Mouse (Mus musculus): Measurements from ENCODE around the gene Dtx3. TPM values are rescaled to one million over a fixed set of nuclear protein-coding genes. Genes with fewer than 3 reads are reported as not detected.
A peak's percentile ranks its signal among the peaks of the same experiment; 100 is the strongest.

The Dtx3 gene
- polyA plus RNA-seq, 1 experiment from 2014 or later, result 92.4 TPM

DNA sequence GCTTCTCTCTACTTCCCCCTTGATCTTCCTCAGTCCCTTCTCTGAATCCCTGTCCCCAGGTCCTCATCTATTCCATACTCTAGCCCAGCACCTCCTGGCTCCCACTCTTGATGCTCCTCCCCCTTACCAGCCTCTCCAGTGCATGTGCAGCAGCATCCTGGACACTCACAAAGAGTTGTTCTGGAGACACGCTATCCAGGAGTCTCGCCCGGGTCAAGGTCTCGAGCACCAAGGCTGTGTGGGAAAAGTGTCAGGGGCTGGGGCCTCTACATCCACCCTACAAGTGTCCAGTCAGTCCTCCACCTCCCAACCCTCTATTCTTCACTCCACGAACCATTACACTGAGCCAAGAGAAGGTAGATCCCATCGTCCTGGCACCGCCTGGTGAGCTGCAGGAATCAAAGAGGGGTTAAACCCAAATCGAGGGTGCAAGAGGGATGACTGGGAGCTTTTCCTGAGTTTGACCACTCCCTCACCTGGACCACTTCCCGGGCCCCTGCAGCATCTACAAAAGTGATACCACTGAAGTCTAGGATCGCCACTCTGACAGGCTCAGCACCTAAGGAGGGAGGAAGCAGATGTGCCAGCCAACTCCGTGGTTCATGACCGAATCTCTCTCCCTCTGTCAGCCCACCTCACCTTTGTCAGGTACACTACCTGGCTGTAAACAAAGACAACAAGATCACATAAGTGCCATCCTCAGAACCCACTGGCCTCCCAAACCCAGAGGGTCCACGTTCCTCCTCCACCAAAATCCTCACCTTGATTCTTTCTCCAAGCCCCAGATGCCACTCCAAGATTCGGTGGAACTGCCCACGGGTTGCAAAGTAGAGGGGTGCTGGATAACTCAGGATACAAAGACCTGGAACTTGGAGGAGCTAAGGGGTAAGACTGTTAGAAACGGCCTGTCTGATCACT is 22.1 kb downstream of the Dtx3 start:
- no peak for DNase-seq
- Histone ChIP-seq H3K36me3 (ENCODE audit: insufficient read depth) (no peaks in the 10 kb centered on the region), H3K27me3 (ENCODE audit: insufficient read depth, low read length) (peaks cover 49% of the 10 kb centered on the region)

GRCm38 (mm10) chr10:127171631-127172200 is 23.8 kb downstream of the Dtx3 start:
- no peak for ATAC-seq (ENCODE audit: insufficient read depth)
- Histone ChIP-seq H3K9ac (no peak overlapping the region), H3K36me3 (ENCODE audit: insufficient read depth) (no peaks in the 10 kb centered on the region), H3K27me3 (ENCODE audit: insufficient read depth, low read length) (peaks cover 47% of the 10 kb centered on the region), H3K27ac (ENCODE audit: low read depth) (no peak overlapping the region), H3K4me2 (no peak overlapping the region), H3K4me1 (ENCODE audit: insufficient read depth) (peaks cover 7% of the 10 kb centered on the region; the same call in 1 of the 2 replicates), H3K9me3 (ENCODE audit: low read depth, low read length) (no peaks in the 10 kb centered on the region), H3K4me3 (ENCODE audit: low read depth, low read length) (no peak overlapping the region)
- TF ChIP-seq CTCF (IDR thresholded peaks at IDR 0.05; ENCODE audit: low read depth), result no peak
- 80% methylated on average over 15 of the region's 15 CpGs for WGBS
- DNase-seq, result no peak

More for the DNA sequence above, 22.1 kb downstream of the Dtx3 start:
- TF ChIP-seq CTCF (IDR thresholded peaks at IDR 0.05; ENCODE audit: low read depth), result no peak
- no peaks in the 10 kb centered on the region for H3K9me3 ChIP-seq (ENCODE audit: low read depth, low read length)
- 72% methylated on average over 16 of the region's 16 CpGs for WGBS
- H3K27ac ChIP-seq (ENCODE audit: low read depth), result no peak overlapping the region
- H3K4me3 ChIP-seq (ENCODE audit: low read depth, low read length), result no peak overlapping the region
- H3K9ac ChIP-seq, result no peak overlapping the region
- no peak for ATAC-seq (ENCODE audit: insufficient read depth)
- H3K4me2 ChIP-seq, result no peak overlapping the region
- H3K4me1 ChIP-seq (ENCODE audit: insufficient read depth), result peaks cover 12% of the 10 kb centered on the region

DNA sequence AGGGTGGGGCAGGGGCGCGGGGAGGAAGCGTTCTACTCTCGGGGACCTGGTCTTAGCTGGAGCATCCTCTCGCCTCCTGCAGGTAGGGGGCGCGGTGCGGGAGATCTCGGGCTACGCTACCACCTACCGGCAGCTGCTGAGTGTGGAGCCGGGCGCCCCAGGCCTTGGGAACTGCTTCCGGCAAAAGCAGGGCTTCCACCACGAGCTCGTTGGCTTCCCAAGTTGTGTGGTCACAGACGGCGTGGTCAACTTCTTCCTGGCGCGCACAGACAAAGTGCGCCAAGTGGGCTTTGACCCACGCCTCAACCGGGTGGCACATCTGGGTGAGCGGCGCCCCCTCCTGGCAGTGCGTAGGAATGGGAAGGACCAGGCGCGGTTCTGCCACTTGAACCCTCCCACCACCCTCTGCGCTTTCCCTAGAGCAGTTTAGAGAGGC is 24.7 kb downstream of the Dtx3 start:
- Histone ChIP-seq H3K36me3 (ENCODE audit: insufficient read depth) (no peaks in the 10 kb centered on the region), H3K9ac (peak overlapping the region; percentile 3), H3K9me3 (ENCODE audit: low read depth, low read length) (no peaks in the 10 kb centered on the region), H3K4me1 (ENCODE audit: insufficient read depth) (peaks cover 9% of the 10 kb centered on the region; the same call in 1 of the 2 replicates), H3K27me3 (ENCODE audit: insufficient read depth, low read length) (peaks cover 54% of the 10 kb centered on the region), H3K4me2 (peak overlapping the region; percentile 69), H3K4me3 (ENCODE audit: low read depth, low read length) (peak overlapping the region; percentile 34), H3K27ac (ENCODE audit: low read depth) (no peak overlapping the region)
- DNase-seq (peak; percentile 81), ATAC-seq (ENCODE audit: insufficient read depth) (peak; percentile 75)
- WGBS, result under 1% methylated on average over 29 of the region's 29 CpGs
- TF ChIP-seq CTCF (IDR thresholded peaks at IDR 0.05; ENCODE audit: low read depth), result peak; percentile 90

DNA sequence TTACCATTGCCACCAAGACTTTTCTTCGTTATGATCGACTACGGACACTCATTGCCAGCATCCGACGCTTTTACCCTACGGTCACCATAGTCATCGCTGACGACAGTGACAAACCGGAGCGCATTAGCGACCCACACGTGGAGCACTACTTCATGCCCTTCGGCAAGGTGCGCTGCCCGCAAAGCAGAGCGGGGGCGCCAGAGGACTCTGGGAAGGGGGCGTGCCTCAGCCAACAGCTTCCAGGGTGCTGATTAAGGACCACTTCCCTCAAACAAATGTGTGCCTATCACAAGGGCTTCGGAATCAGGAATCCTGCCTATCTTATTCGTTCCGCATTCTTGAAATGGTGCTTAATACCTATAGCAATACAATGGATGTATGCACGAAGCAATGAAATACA is 25.5 kb downstream of the Dtx3 start:
- peaks cover 13% of the 10 kb centered on the region; the same call in 1 of the 2 replicates for H3K4me1 ChIP-seq (ENCODE audit: insufficient read depth)
- TF ChIP-seq CTCF (IDR thresholded peaks at IDR 0.05; ENCODE audit: low read depth), result peak; percentile 49
- ATAC-seq (ENCODE audit: insufficient read depth) (no peak), DNase-seq (peak; percentile 47)
- H3K9me3 ChIP-seq (ENCODE audit: low read depth, low read length), result no peaks in the 10 kb centered on the region
- H3K4me3 ChIP-seq (ENCODE audit: low read depth, low read length), result peak overlapping the region; percentile 34
- peaks cover 62% of the 10 kb centered on the region for H3K27me3 ChIP-seq (ENCODE audit: insufficient read depth, low read length)
- H3K36me3 ChIP-seq (ENCODE audit: insufficient read depth), result no peaks in the 10 kb centered on the region
- no peak overlapping the region for H3K27ac ChIP-seq (ENCODE audit: low read depth)
- WGBS, result 2% methylated on average over 22 of the region's 22 CpGs
- H3K4me2 ChIP-seq, result peak overlapping the region; percentile 69
- H3K9ac ChIP-seq, result no peak overlapping the region; the same call in 1 of the 2 replicates

GRCm38 (mm10) chr10:127167614-127168192 is 27.8 kb downstream of the Dtx3 start:
- DNase-seq (no peak), ATAC-seq (ENCODE audit: insufficient read depth) (no peak)
- Histone ChIP-seq H3K4me2 (no peak overlapping the region), H3K36me3 (ENCODE audit: insufficient read depth) (no peaks in the 10 kb centered on the region), H3K4me3 (ENCODE audit: low read depth, low read length) (no peak overlapping the region), H3K27me3 (ENCODE audit: insufficient read depth, low read length) (peaks cover 79% of the 10 kb centered on the region), H3K27ac (ENCODE audit: low read depth) (no peak overlapping the region; the same call in 1 of the 2 replicates), H3K9me3 (ENCODE audit: low read depth, low read length) (no peaks in the 10 kb centered on the region), H3K4me1 (ENCODE audit: insufficient read depth) (peaks cover 13% of the 10 kb centered on the region; the same call in 1 of the 2 replicates), H3K9ac (no peak overlapping the region)
- WGBS, result 29% methylated on average over 10 of the region's 10 CpGs
- no peak for TF ChIP-seq CTCF (IDR thresholded peaks at IDR 0.05; ENCODE audit: low read depth)

GRCm38 (mm10) chr10:127166771-127167613 is 28.5 kb downstream of the Dtx3 start:
- H3K36me3 ChIP-seq (ENCODE audit: insufficient read depth), result no peaks in the 10 kb centered on the region
- peaks cover 13% of the 10 kb centered on the region; the same call in 1 of the 2 replicates for H3K4me1 ChIP-seq (ENCODE audit: insufficient read depth)
- peak overlapping the region; percentile 62; the same call in 1 of the 2 replicates for H3K4me3 ChIP-seq (ENCODE audit: low read depth, low read length)
- H3K9ac ChIP-seq, result no peak overlapping the region
- peaks cover 79% of the 10 kb centered on the region for H3K27me3 ChIP-seq (ENCODE audit: insufficient read depth, low read length)
- DNase-seq (no peak), ATAC-seq (ENCODE audit: insufficient read depth) (no peak)
- no peaks in the 10 kb centered on the region for H3K9me3 ChIP-seq (ENCODE audit: low read depth, low read length)
- H3K27ac ChIP-seq (ENCODE audit: low read depth), result no peak overlapping the region
- H3K4me2 ChIP-seq, result peak overlapping the region; percentile 100
- 21% methylated on average over 15 of the region's 15 CpGs for WGBS
- TF ChIP-seq CTCF (IDR thresholded peaks at IDR 0.05; ENCODE audit: low read depth), result no peak
